Mouse (Mus musculus) CH12.LX (cell line): Measurements from ENCODE around the gene Fam19a1.

Source experiments
- CHD2 ChIP-seq: IDR thresholded peaks from 2 replicates; pipeline ENCODE4 v1.6.1; 2011; ENCODE audit warnings: low read length, improper control_type of control experiment
- CTCF ChIP-seq, 2 experiments: IDR thresholded peaks in 1 of 2; conservative IDR thresholded peaks in 1 of 2; 2 replicates each; pipeline ENCODE4 v1.5.1; 2011 to 2012; ENCODE audit warnings: low read depth in 2 of 2, low read length in 2 of 2, improper control_type of control experiment in 1 of 2, inconsistent platforms in 1 of 2, mild to moderate bottlenecking in 1 of 2, moderate library complexity in 1 of 2
- ELF1 ChIP-seq: IDR thresholded peaks from 2 replicates; pipeline ENCODE4 v1.6.1; 2014; ENCODE audit warnings: low read depth, mild to moderate bottlenecking, inconsistent platforms, low read length, improper control_type of control experiment
- EP300 ChIP-seq: IDR thresholded peaks from 2 replicates; pipeline ENCODE4 v1.6.1; 2011; ENCODE audit warnings: low read length, improper control_type of control experiment
- MAX ChIP-seq: IDR thresholded peaks from 2 replicates; pipeline ENCODE4 v1.6.1; 2011; ENCODE audit warnings: low read length, improper control_type of control experiment
- NRF1 ChIP-seq: IDR thresholded peaks from 2 replicates; pipeline ENCODE4 v1.6.1; 2014; ENCODE audit warnings: low read depth, mild to moderate bottlenecking, inconsistent platforms, low read length, improper control_type of control experiment, moderate library complexity
- POLR2A ChIP-seq: IDR thresholded peaks from 2 replicates; pipeline ENCODE4 v1.6.1; 2011; ENCODE audit warnings: low read depth, mild to moderate bottlenecking, improper control_type of control experiment, low read length
- RAD21 ChIP-seq: IDR thresholded peaks from 2 replicates; pipeline ENCODE4 v1.6.1; 2011; ENCODE audit warnings: low read depth, mild to moderate bottlenecking, low read length, improper control_type of control experiment, moderate library complexity
- SIN3A ChIP-seq: IDR thresholded peaks from 2 replicates; pipeline ENCODE4 v1.6.1; 2012; ENCODE audit warnings: low read length, improper control_type of control experiment, inconsistent platforms
- TBP ChIP-seq: conservative IDR thresholded peaks from 2 replicates; pipeline ENCODE4 v1.6.1; 2011; ENCODE audit warnings: low read depth, low read length, improper control_type of control experiment
- TCF12 ChIP-seq: IDR thresholded peaks from 2 replicates; pipeline ENCODE4 v1.6.1; 2014; ENCODE audit warnings: low read depth, mild to moderate bottlenecking, inconsistent platforms, low read length, improper control_type of control experiment
- UBTF ChIP-seq: IDR thresholded peaks from 2 replicates; pipeline ENCODE4 v1.6.1; 2012; ENCODE audit warnings: low read depth, mild to moderate bottlenecking, inconsistent platforms, low read length, improper control_type of control experiment, moderate library complexity
- ZNF384 ChIP-seq: IDR thresholded peaks from 2 replicates; pipeline ENCODE4 v1.6.1; 2012; ENCODE audit warnings: low read depth, low read length, improper control_type of control experiment, inconsistent platforms

DNA sequence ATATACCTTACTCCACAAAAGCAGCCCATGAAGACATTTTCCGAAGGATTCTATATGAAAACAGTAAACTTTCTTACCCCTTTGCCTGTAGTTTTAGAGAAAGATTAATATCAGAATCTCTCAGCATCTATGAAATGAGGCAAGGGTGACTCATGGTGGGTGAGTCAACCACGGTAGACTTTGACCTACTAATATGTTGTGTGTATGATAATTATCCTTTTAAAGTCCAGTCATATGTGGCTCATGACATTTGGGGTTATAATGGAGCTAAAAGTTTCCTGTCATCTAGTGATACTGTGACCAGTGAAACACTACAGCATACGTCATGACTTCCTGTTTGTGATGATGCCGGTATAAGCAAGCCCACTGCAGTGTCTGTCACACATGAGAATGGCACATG lies 170.8 kb downstream of the Fam19a1 start:
- TF ChIP-seq CHD2 (no peak), CTCF (conservative IDR thresholded peaks at IDR 0.05 in 1 of 2, IDR thresholded peaks at IDR 0.05 in 1 of 2; ENCODE audit: low read depth in 2 of 2, low read length in 2 of 2) (no peak), TCF12 (no peak), ELF1 (no peak), NRF1 (no peak), ZNF384 (no peak), MAX (no peak), EP300 (no peak), POLR2A (no peak), SIN3A (no peak), TBP (no peak), UBTF (no peak), RAD21 (no peak)
